Mouse (Mus musculus) megakaryocyte, embryonic 14.5 days (primary cell): Measurements from ENCODE around the gene Gm44511.
"Not testable (repeated sequence)": the region's sequence is repeated elsewhere in the genome, so short reads cannot be mapped to it uniquely, and the experiment has no call there.

Experiments used
- FLI1 ChIP-seq: IDR thresholded peaks from 2 replicates; pipeline ENCODE4 v1.6.1; 2012; ENCODE audit warnings: low read length, inconsistent platforms, mixed read lengths
- GATA1 ChIP-seq: IDR thresholded peaks from 3 replicates; pipeline ENCODE4 v1.6.1; 2012; ENCODE audit warnings: mixed read lengths, low read length, inconsistent platforms, borderline replicate concordance

DNA sequence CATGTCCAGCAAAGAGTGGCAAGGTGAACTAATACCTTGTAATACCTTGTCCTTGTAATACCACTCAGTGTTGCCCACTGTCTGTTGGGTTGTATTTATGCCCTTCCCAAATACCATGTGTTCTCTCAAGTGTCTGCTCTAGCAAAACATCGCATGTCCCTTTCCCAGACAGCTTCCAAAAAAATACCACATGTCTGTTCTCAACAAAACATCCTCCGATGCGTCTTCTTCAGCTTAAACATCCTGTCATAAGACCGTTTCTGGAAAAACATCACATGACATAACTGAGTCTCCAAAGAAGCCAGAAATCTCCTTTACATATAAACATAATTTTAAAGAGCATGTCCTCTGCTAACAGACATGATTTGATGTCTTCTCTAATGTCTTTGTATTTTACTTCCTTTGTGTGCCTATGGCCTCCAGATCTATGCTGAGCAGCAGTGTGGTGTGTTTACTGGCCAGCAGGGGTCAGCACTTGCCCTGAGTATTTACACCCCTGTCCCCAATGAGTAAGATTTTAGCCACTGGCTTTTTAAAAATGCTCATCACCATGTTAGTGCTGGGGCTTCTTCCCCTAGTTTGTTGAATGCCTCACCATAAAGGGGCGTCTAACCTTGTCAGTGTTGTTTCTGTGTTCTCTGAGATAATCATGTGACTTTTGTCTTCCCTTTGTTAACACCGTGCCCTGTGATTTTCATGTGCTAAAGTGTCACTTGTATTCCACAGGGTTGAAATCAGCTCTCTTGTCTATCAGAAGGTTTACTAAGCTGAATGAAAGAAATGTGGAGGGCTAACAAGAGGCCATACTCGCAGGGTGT lies 21.1 kb downstream of the Gm44511 start:
- TF ChIP-seq FLI1, GATA1: not testable (repeated sequence)
